Mouse (Mus musculus) heart, embryonic 11.5 days (tissue): ENCODE data around the gene Lsr. TPM values are rescaled to one million over a fixed set of nuclear protein-coding genes. Genes with fewer than 3 reads are reported as not detected.

Source experiments
- ATAC-seq: fragments of 200-750 bp; cut with Nextera tagmentation; replicated peaks from 2 replicates; pipeline ENCODE4 v1.8.0; 2017; ENCODE audit warnings: moderate library complexity; ENCODE audit not compliant: insufficient number of reproducible peaks, low FRiP score, low TSS enrichment
- H3K27ac ChIP-seq: fragments of 300-500 bp; sonication (generic); 2 replicates; pipeline ENCODE4 v1.5.1; 2014; ENCODE audit warnings: mild to moderate bottlenecking, low read depth, low read length
- H3K27me3 ChIP-seq: fragments of 300-500 bp; sonication (generic); 2 replicates; pipeline ENCODE4 v1.6.1; 2014; ENCODE audit warnings: mild to moderate bottlenecking, low read length, mixed read lengths; ENCODE audit not compliant: control insufficient read depth, insufficient read depth
- H3K36me3 ChIP-seq: fragments of 300-500 bp; sonication (generic); 2 replicates; pipeline ENCODE4 v1.6.1; 2014; ENCODE audit warnings: mild to moderate bottlenecking, low read length, moderate library complexity, mixed read lengths; ENCODE audit not compliant: control insufficient read depth, insufficient read depth
- H3K4me1 ChIP-seq: fragments of 300-500 bp; sonication (generic); 2 replicates; pipeline ENCODE4 v1.6.1; 2014; ENCODE audit warnings: low read length; ENCODE audit not compliant: control insufficient read depth, insufficient read depth
- H3K4me2 ChIP-seq: fragments of 300-500 bp; sonication (generic); 2 replicates; pipeline ENCODE4 v1.6.1; 2014; ENCODE audit warnings: mild to moderate bottlenecking, moderate library complexity
- H3K4me3 ChIP-seq: fragments of 300-500 bp; sonication (generic); 2 replicates; pipeline ENCODE4 v1.5.1; 2014; ENCODE audit warnings: low read depth, low read length
- H3K9ac ChIP-seq: fragments of 300-500 bp; sonication (generic); 2 replicates; pipeline ENCODE4 v1.6.1; 2014; ENCODE audit warnings: mild to moderate bottlenecking, low read depth, low read length, moderate library complexity
- H3K9me3 ChIP-seq: fragments of 300-500 bp; sonication (generic); replicated peaks from 2 replicates; pipeline ENCODE4 v1.6.1; 2016; ENCODE audit warnings: low read length; ENCODE audit not compliant: control insufficient read depth
- whole genome bisulfite sequencing: fragments of 180-500 bp; shearing (Covaris S2); extraction: QIAGEN DNeasy Blood & Tissue Kit; methylation state at CpG from one replicate; pipeline ENCODE4 v1.1.7; 2014; ENCODE audit not compliant: insufficient replicate concordance; 5-methylcytosine and 5-hydroxymethylcytosine counted together
- polyA plus RNA-seq: library from polyadenylated mRNA; unstranded; fragments of >200 nt; fragmentation: Nextera tagmentation; extraction: Ambion mirVana; gene quantifications from 2 replicates; pipeline ENCODE4 v1.2.1, GENCODE M21; 2014

The Lsr gene
- polyA plus RNA-seq, 1 experiment from 2014 or later = 14.4 TPM

GRCm38 (mm10) chr7:30969174-30969573 is 4.1 kb downstream of the Lsr start:
- 63% methylated on average over 4 of the region's 4 CpGs for WGBS
- Histone ChIP-seq H3K4me1 (peaks cover 5% of the 10 kb centered on the region; the same call in 1 of the 2 replicates), H3K27me3 (peaks cover 18% of the 10 kb centered on the region), H3K4me2 (no peak overlapping the region), H3K4me3 (no peak overlapping the region), H3K27ac (no peak overlapping the region), H3K9me3 (no peaks in the 10 kb centered on the region), H3K9ac (no peak overlapping the region), H3K36me3 (no peaks in the 10 kb centered on the region)
- ATAC-seq = no peak

- Histone ChIP-seq H3K9ac (no peak overlapping the region), H3K27ac (no peak overlapping the region), H3K4me1 (peaks cover 8% of the 10 kb centered on the region; the same call in 1 of the 2 replicates), H3K4me3 (no peak overlapping the region), H3K27me3 (peaks cover 17% of the 10 kb centered on the region), H3K9me3 (no peaks in the 10 kb centered on the region), H3K4me2 (no peak overlapping the region), H3K36me3 (no peaks in the 10 kb centered on the region)
- no peak for ATAC-seq
- WGBS = 87% methylated on average over 8 of the region's 8 CpGs
Observed at GRCm38 (mm10) chr7:30968611-30969010, 4.7 kb downstream of the Lsr start.

- no peak for ATAC-seq
- WGBS = 86% methylated on average over 3 of the region's 3 CpGs
- Histone ChIP-seq H3K36me3 (no peaks in the 10 kb centered on the region), H3K27ac (no peak overlapping the region), H3K9ac (no peak overlapping the region), H3K27me3 (peaks cover under 1% of the 10 kb centered on the region; the same call in 1 of the 2 replicates), H3K4me1 (0 out of 2 replicates have a peak, but pooled peaks cover 3% of the 10 kb centered on the region), H3K4me2 (no peak overlapping the region), H3K9me3 (no peaks in the 10 kb centered on the region), H3K4me3 (no peak overlapping the region)
Observed at GRCm38 (mm10) chr7:30966657-30967056, 6.6 kb downstream of the Lsr start.

GRCm38 (mm10) chr7:30965677-30966076 is 7.6 kb downstream of the Lsr start:
- Histone ChIP-seq H3K9ac (no peak overlapping the region), H3K4me1 (0 out of 2 replicates have a peak, but pooled peaks cover 3% of the 10 kb centered on the region), H3K27ac (no peak overlapping the region), H3K36me3 (no peaks in the 10 kb centered on the region), H3K9me3 (no peaks in the 10 kb centered on the region), H3K27me3 (no peaks in the 10 kb centered on the region), H3K4me2 (no peak overlapping the region), H3K4me3 (no peak overlapping the region)
- ATAC-seq = no peak
- WGBS = 87% methylated on average over 14 of the region's 14 CpGs

GRCm38 (mm10) chr7:30964366-30964765 is 8.9 kb downstream of the Lsr start:
- Histone ChIP-seq H3K27me3 (no peaks in the 10 kb centered on the region), H3K9me3 (no peaks in the 10 kb centered on the region), H3K36me3 (no peaks in the 10 kb centered on the region), H3K9ac (no peak overlapping the region), H3K27ac (no peak overlapping the region), H3K4me3 (no peak overlapping the region), H3K4me1 (0 out of 2 replicates have a peak, but pooled peaks cover 3% of the 10 kb centered on the region), H3K4me2 (no peak overlapping the region)
- WGBS = 83% methylated on average over 7 of the region's 7 CpGs
- no peak for ATAC-seq

GRCm38 (mm10) chr7:30962862-30963261 is 10.4 kb downstream of the Lsr start:
- Histone ChIP-seq H3K9me3 (no peaks in the 10 kb centered on the region), H3K36me3 (no peaks in the 10 kb centered on the region), H3K27ac (no peak overlapping the region), H3K9ac (no peak overlapping the region), H3K4me1 (peaks cover 8% of the 10 kb centered on the region; the same call in 1 of the 2 replicates), H3K4me2 (no peak overlapping the region), H3K27me3 (no peaks in the 10 kb centered on the region), H3K4me3 (no peak overlapping the region)
- WGBS = 85% methylated on average over 5 of the region's 5 CpGs
- ATAC-seq = no peak

- Histone ChIP-seq H3K4me2 (no peak overlapping the region), H3K36me3 (peaks cover 4% of the 10 kb centered on the region; the same call in 1 of the 2 replicates), H3K4me3 (no peak overlapping the region), H3K27ac (no peak overlapping the region), H3K9me3 (no peaks in the 10 kb centered on the region), H3K4me1 (peaks cover 13% of the 10 kb centered on the region), H3K9ac (no peak overlapping the region), H3K27me3 (no peaks in the 10 kb centered on the region)
- WGBS = 84% methylated on average over 6 of the region's 6 CpGs
- ATAC-seq = no peak
Observed at GRCm38 (mm10) chr7:30959786-30960349, 13.4 kb downstream of the Lsr start.

GRCm38 (mm10) chr7:30958866-30959487 is 14.3 kb downstream of the Lsr start:
- H3K27ac ChIP-seq = no peak overlapping the region
- H3K27me3 ChIP-seq = no peaks in the 10 kb centered on the region
- no peak overlapping the region for H3K4me3 ChIP-seq
- no peak overlapping the region for H3K9ac ChIP-seq
- H3K4me1 ChIP-seq = peaks cover 12% of the 10 kb centered on the region
- no peaks in the 10 kb centered on the region for H3K9me3 ChIP-seq
- H3K4me2 ChIP-seq = no peak overlapping the region
- no peak for ATAC-seq
- 90% methylated on average over 9 of the region's 9 CpGs for WGBS
- H3K36me3 ChIP-seq = peaks cover 12% of the 10 kb centered on the region
